Mouse (Mus musculus): ENCODE data around the gene Olfr319. TPM values are rescaled to one million over a fixed set of nuclear protein-coding genes. Genes with fewer than 3 reads are reported as not detected.
"Not testable (repeated sequence)": the region's sequence is repeated elsewhere in the genome, so short reads cannot be mapped to it uniquely, and the experiment has no call there.

The Olfr319 gene
- polyA plus RNA-seq, 1 experiment from 2014 or later, result not detected

GRCm38 (mm10) chr11:58719701-58720100 is 20.7 kb downstream of the Olfr319 start:
- Histone ChIP-seq H3K4me3 (ENCODE audit: low read depth, low read length) (no peak overlapping the region), H3K27me3 (replicated peaks; ENCODE audit: insufficient read depth, low read length) (no peaks in the 10 kb centered on the region), H3K27ac (ENCODE audit: low read length) (no peak overlapping the region), H3K9me3 (ENCODE audit: low read length) (no peaks in the 10 kb centered on the region), H3K4me2 (replicated peaks; ENCODE audit: low read depth, low read length) (no peak overlapping the region), H3K36me3 (ENCODE audit: insufficient read depth, low read length) (no peaks in the 10 kb centered on the region), H3K9ac (replicated peaks; ENCODE audit: low read depth) (no peak overlapping the region), H3K4me1 (ENCODE audit: insufficient read depth, low read depth, low read length) (no peaks in the 10 kb centered on the region)
- WGBS, result 86% methylated on average over 4 of the region's 4 CpGs
- no peak for DNase-seq (ENCODE audit: low spot score)
- TF ChIP-seq EP300 (IDR thresholded peaks at IDR 0.05), result no peak
- no peak for TF ChIP-seq CTCF (IDR thresholded peaks at IDR 0.05)
- no peak for ATAC-seq

- Histone ChIP-seq H3K36me3 (ENCODE audit: insufficient read depth, low read length) (no peaks in the 10 kb centered on the region), H3K27ac (ENCODE audit: low read length) (no peak within 1 kb of the TSS), H3K9ac (replicated peaks; ENCODE audit: low read depth) (no peak within 1 kb of the TSS), H3K4me3 (ENCODE audit: low read depth, low read length) (no peak within 1 kb of the TSS), H3K27me3 (replicated peaks; ENCODE audit: insufficient read depth, low read length) (no peaks in the 10 kb centered on the region), H3K4me2 (replicated peaks; ENCODE audit: low read depth, low read length) (no peak within 1 kb of the TSS), H3K4me1 (ENCODE audit: insufficient read depth, low read depth, low read length) (no peaks in the 10 kb centered on the region), H3K9me3 (ENCODE audit: low read length) (no peaks in the 10 kb centered on the region)
- no peak for ATAC-seq
- TF ChIP-seq EP300 (IDR thresholded peaks at IDR 0.05), result no peak
- TF ChIP-seq CTCF (IDR thresholded peaks at IDR 0.05), result no peak
- no peak for DNase-seq (ENCODE audit: low spot score)
Observed at GRCm38 (mm10) chr11:58723914-58724313, 25.0 kb downstream of the Olfr319 start, which contains the start of gene Olfr318. TSS of gene Olfr318 (minus strand) at chr11:58724014.

GRCm38 (mm10) chr11:58727896-58728650 is 29.1 kb downstream of the Olfr319 start:
- ATAC-seq; H3K27ac ChIP-seq (ENCODE audit: low read length); H3K27me3 ChIP-seq (replicated peaks; ENCODE audit: insufficient read depth, low read length); H3K4me1 ChIP-seq (ENCODE audit: insufficient read depth, low read depth, low read length); H3K9me3 ChIP-seq (ENCODE audit: low read length); DNase-seq (ENCODE audit: low spot score); H3K9ac ChIP-seq (replicated peaks; ENCODE audit: low read depth); H3K4me3 ChIP-seq (ENCODE audit: low read depth, low read length); H3K4me2 ChIP-seq (replicated peaks; ENCODE audit: low read depth, low read length); H3K36me3 ChIP-seq (ENCODE audit: insufficient read depth, low read length): not testable (repeated sequence)
- 76% methylated on average over 6 of the region's 6 CpGs for WGBS

GRCm38 (mm10) chr11:58733372-58733771 is 34.4 kb downstream of the Olfr319 start:
- no peaks in the 10 kb centered on the region for H3K36me3 ChIP-seq (ENCODE audit: insufficient read depth, low read length)
- no peak overlapping the region for H3K27ac ChIP-seq (ENCODE audit: low read length)
- H3K27me3 ChIP-seq (replicated peaks; ENCODE audit: insufficient read depth, low read length), result no peaks in the 10 kb centered on the region
- no peaks in the 10 kb centered on the region for H3K4me1 ChIP-seq (ENCODE audit: insufficient read depth, low read depth, low read length)
- no peak for TF ChIP-seq CTCF (IDR thresholded peaks at IDR 0.05)
- 37% methylated on average over 3 of the region's 3 CpGs for WGBS
- no peak for ATAC-seq
- DNase-seq (ENCODE audit: low spot score), result no peak
- no peak overlapping the region for H3K4me3 ChIP-seq (ENCODE audit: low read depth, low read length)
- H3K9me3 ChIP-seq (ENCODE audit: low read length), result no peaks in the 10 kb centered on the region
- H3K4me2 ChIP-seq (replicated peaks; ENCODE audit: low read depth, low read length), result no peak overlapping the region
- H3K9ac ChIP-seq (replicated peaks; ENCODE audit: low read depth), result no peak overlapping the region

- Histone ChIP-seq H3K36me3 (ENCODE audit: insufficient read depth, low read length) (no peaks in the 10 kb centered on the region), H3K27me3 (replicated peaks; ENCODE audit: insufficient read depth, low read length) (no peaks in the 10 kb centered on the region), H3K4me1 (ENCODE audit: insufficient read depth, low read depth, low read length) (no peaks in the 10 kb centered on the region), H3K27ac (ENCODE audit: low read length) (no peak within 1 kb of the TSS), H3K9ac (replicated peaks; ENCODE audit: low read depth) (no peak within 1 kb of the TSS), H3K9me3 (ENCODE audit: low read length) (no peaks in the 10 kb centered on the region), H3K4me3 (ENCODE audit: low read depth, low read length) (no peak within 1 kb of the TSS), H3K4me2 (replicated peaks; ENCODE audit: low read depth, low read length) (no peak within 1 kb of the TSS)
- DNase-seq (ENCODE audit: low spot score) (no peak), ATAC-seq (no peak)
- WGBS, result 58% methylated on average over 4 of the region's 4 CpGs
- TF ChIP-seq EP300 (IDR thresholded peaks at IDR 0.05) (no peak), CTCF (IDR thresholded peaks at IDR 0.05) (no peak)
Observed at GRCm38 (mm10) chr11:58738792-58739262, 39.9 kb downstream of the Olfr319 start, which contains the start of gene Olfr317. TSS of gene Olfr317 (minus strand) at chr11:58739212.

- not testable (repeated sequence) for DNase-seq (ENCODE audit: low spot score); H3K4me3 ChIP-seq (ENCODE audit: low read depth, low read length); H3K27ac ChIP-seq (ENCODE audit: low read length); H3K9ac ChIP-seq (replicated peaks; ENCODE audit: low read depth); H3K4me2 ChIP-seq (replicated peaks; ENCODE audit: low read depth, low read length); ATAC-seq; H3K27me3 ChIP-seq (replicated peaks; ENCODE audit: insufficient read depth, low read length); H3K36me3 ChIP-seq (ENCODE audit: insufficient read depth, low read length); H3K4me1 ChIP-seq (ENCODE audit: insufficient read depth, low read depth, low read length); H3K9me3 ChIP-seq (ENCODE audit: low read length)
- WGBS, result 87% methylated on average over 18 of the region's 18 CpGs
Observed at GRCm38 (mm10) chr11:58751096-58751495, 52.1 kb downstream of the Olfr319 start.

All from lung, postnatal 0 days (tissue).